Comparison of ENCODE assay signal across 9 mouse cellular contexts in the genomic region with DNA sequence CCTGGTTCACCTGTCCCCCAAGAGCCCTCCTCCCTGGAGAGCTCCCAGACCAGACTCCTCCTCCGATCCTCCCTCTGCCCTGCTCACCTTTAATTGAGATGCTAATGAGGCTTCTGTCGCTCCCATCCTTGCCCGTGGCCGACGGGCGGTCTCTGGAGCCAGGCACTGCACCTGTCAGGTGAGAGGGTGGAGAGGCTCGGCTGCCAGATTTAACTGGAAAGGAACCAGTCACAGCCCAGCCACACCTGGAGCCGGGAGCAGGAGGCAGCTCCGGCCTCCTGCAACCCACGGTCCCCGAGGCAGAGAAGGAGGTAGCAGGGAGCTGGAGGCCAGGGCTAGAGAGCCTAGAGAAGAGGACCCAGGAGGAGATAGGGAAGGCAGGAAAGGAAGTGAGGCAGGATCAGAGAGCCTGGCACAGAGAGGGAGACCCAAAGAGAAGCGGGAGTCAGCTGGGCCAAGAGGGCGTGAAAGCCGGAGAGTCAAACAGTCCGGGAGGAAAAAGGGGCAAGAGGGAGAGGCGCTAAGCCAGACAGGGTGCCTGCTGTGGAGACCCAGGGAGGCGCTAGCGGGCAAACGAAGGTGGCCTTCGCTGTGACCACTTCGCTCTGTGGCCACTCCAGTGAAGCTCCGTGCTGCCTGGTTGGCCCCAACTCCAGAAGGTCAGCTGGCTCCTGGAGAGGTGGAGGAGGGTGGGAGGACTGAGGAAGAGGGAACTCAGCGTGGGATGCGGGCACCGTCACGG. TPM values are rescaled to one million over a fixed set of nuclear protein-coding genes. Genes with fewer than 3 reads are reported as not detected.
DNase-seq lines count a peak whose midpoint lies in the region; ATAC-seq and TF ChIP-seq lines count a peak whose summit lies in the region.
"Had no signal": no experiment of that assay in that cellular context is flagged by ENCODE, and none has a peak within 500 bp of the region (broad histone marks: within the 10 kb centered on the region; RNA-seq: fewer than 3 reads in every experiment).

No protein-coding gene starts in this region.

- ATAC-seq in neural tube, embryonic 12.5 days (ENCODE audit: low FRiP score, low read depth), result no peak
- ATAC-seq in neural tube, embryonic 15.5 days (ENCODE audit: low FRiP score), result no peak
- no peak for ATAC-seq in limb, embryonic 14.5 days (ENCODE audit: low FRiP score, low read depth)
- ATAC-seq in stomach, embryonic 16.5 days (ENCODE audit: insufficient read depth, low FRiP score), result peak; percentile 26; the same call in 1 of the 2 replicates
- ATAC-seq in inflammation-experienced regulatory T-cells, adult 6 months, result no peak

- no peaks in the 10 kb centered on the region for H3K36me3 ChIP-seq in neural tube, embryonic 12.5 days
- no peaks in the 10 kb centered on the region for H3K36me3 ChIP-seq in neural tube, embryonic 15.5 days
- no peaks in the 10 kb centered on the region for H3K36me3 ChIP-seq in limb, embryonic 14.5 days (ENCODE audit: control insufficient read depth, insufficient read depth, low read length)
- H3K36me3 ChIP-seq in stomach, embryonic 16.5 days (ENCODE audit: control insufficient read depth, insufficient read depth, low read length), result no peaks in the 10 kb centered on the region

- peak; percentile 76 for DNase-seq in kidney, adult 18-20 months
- no peak for DNase-seq in limb, embryonic 14.5 days (ENCODE audit: low spot score)
- DNase-seq in gastrocnemius, postnatal 25 days, result no peak

- 0 out of 2 replicates have a peak overlapping the region, but pooled peaks have one; percentile 22 for H3K4me2 ChIP-seq in neural tube, embryonic 12.5 days (replicated peaks)
- no peak overlapping the region; the same call in 1 of the 2 replicates for H3K4me2 ChIP-seq in neural tube, embryonic 15.5 days
- H3K4me2 ChIP-seq in limb, embryonic 14.5 days (replicated peaks; ENCODE audit: low read depth, low read length, severe bottlenecking), result no peak overlapping the region
- peak overlapping the region; percentile 33 for H3K4me2 ChIP-seq in stomach, embryonic 16.5 days (ENCODE audit: low read depth, low read length)

- no peak overlapping the region for H3K27ac ChIP-seq in neural tube, embryonic 12.5 days
- no peak overlapping the region for H3K27ac ChIP-seq in neural tube, embryonic 15.5 days (replicated peaks)
- no peak overlapping the region for H3K27ac ChIP-seq in limb, embryonic 14.5 days (replicated peaks; ENCODE audit: low read depth, low read length)
- H3K27ac ChIP-seq in stomach, embryonic 16.5 days (ENCODE audit: low read length), result peak overlapping the region; percentile 43; the same call in 1 of the 2 replicates
- H3K27ac ChIP-seq: liver, embryonic 14.5 days had no signal

- TF ChIP-seq POLR2A in limb, embryonic 14.5 days (IDR thresholded peaks at IDR 0.05; ENCODE audit: borderline replicate concordance, extremely low read depth, insufficient read depth, insufficient read length), result no peak

- H3K9ac ChIP-seq in neural tube, embryonic 12.5 days, result no peak overlapping the region
- H3K9ac ChIP-seq in neural tube, embryonic 15.5 days (replicated peaks), result no peak overlapping the region
- H3K9ac ChIP-seq in limb, embryonic 14.5 days (ENCODE audit: low read depth, low read length, severe bottlenecking), result 0 out of 2 replicates have a peak overlapping the region, but pooled peaks have one; percentile 12
- peak overlapping the region; percentile 27; the same call in 1 of the 2 replicates for H3K9ac ChIP-seq in stomach, embryonic 16.5 days (ENCODE audit: low read length)
- H3K9ac ChIP-seq: liver, embryonic 14.5 days had no signal

- WGBS in neural tube, embryonic 12.5 days, result 9% methylated on average over 26 of the region's 26 CpGs
- WGBS in neural tube, embryonic 15.5 days, result 6% methylated on average over 26 of the region's 26 CpGs
- 11% methylated on average over 26 of the region's 26 CpGs for WGBS in limb, embryonic 14.5 days
- whole genome bisulfite sequencing in stomach, embryonic 16.5 days, result 15% methylated on average over 26 of the region's 26 CpGs

- H3K4me1 ChIP-seq in neural tube, embryonic 12.5 days, result 0 out of 2 replicates have a peak, but pooled peaks cover 7% of the 10 kb centered on the region
- H3K4me1 ChIP-seq in neural tube, embryonic 15.5 days, result peaks cover 7% of the 10 kb centered on the region
- no peaks in the 10 kb centered on the region for H3K4me1 ChIP-seq in limb, embryonic 14.5 days (ENCODE audit: control insufficient read depth, insufficient read depth, low read length)
- no peaks in the 10 kb centered on the region for H3K4me1 ChIP-seq in stomach, embryonic 16.5 days (ENCODE audit: control insufficient read depth, insufficient read depth, low read length)

- H3K27me3 ChIP-seq in neural tube, embryonic 12.5 days (replicated peaks), result peaks cover 46% of the 10 kb centered on the region
- H3K27me3 ChIP-seq in neural tube, embryonic 15.5 days (replicated peaks), result peaks cover 47% of the 10 kb centered on the region
- H3K27me3 ChIP-seq in limb, embryonic 14.5 days (ENCODE audit: control insufficient read depth, insufficient read depth, low read length), result peaks cover 36% of the 10 kb centered on the region
- H3K27me3 ChIP-seq in stomach, embryonic 16.5 days (ENCODE audit: control insufficient read depth, insufficient read depth, low read length), result peaks cover 9% of the 10 kb centered on the region; the same call in 1 of the 2 replicates

- no peak overlapping the region for H3K4me3 ChIP-seq in neural tube, embryonic 12.5 days
- no peak overlapping the region for H3K4me3 ChIP-seq in neural tube, embryonic 15.5 days (replicated peaks)
- no peak overlapping the region for H3K4me3 ChIP-seq in limb, embryonic 14.5 days (replicated peaks; ENCODE audit: low read length)
- H3K4me3 ChIP-seq in stomach, embryonic 16.5 days (replicated peaks; ENCODE audit: low read length), result peak overlapping the region; percentile 11

- H3K9me3 ChIP-seq in neural tube, embryonic 12.5 days, result no peaks in the 10 kb centered on the region
- no peaks in the 10 kb centered on the region for H3K9me3 ChIP-seq in neural tube, embryonic 15.5 days (replicated peaks)
- no peaks in the 10 kb centered on the region for H3K9me3 ChIP-seq in limb, embryonic 14.5 days (ENCODE audit: control insufficient read depth, low read length)
- no peaks in the 10 kb centered on the region for H3K9me3 ChIP-seq in stomach, embryonic 16.5 days (replicated peaks; ENCODE audit: control insufficient read depth, low read length)

RNA-seq across cellular contexts. Expression of gene Scnn1a, which starts 0.8 kb away (rescaled TPM):
- polyA plus RNA-seq in neural tube, embryonic 12.5 days (2016; fragmentation: Nextera tagmentation; extraction: Ambion mirVana), result 0.13 and 0.47 TPM in 2 replicates
- polyA plus RNA-seq in neural tube, embryonic 15.5 days (2015; fragmentation: Nextera tagmentation; extraction: Ambion mirVana), result 0.44 and 2.6 TPM in 2 replicates
- polyA plus RNA-seq in limb, embryonic 14.5 days (2012; rRNA removed), result 2.5 and 2.9 TPM in 2 replicates
- polyA plus RNA-seq in limb, embryonic 14.5 days (2014; fragmentation: Nextera tagmentation; extraction: Ambion mirVana), result 1.8 and 1.9 TPM in 2 replicates
- 5.8 and 9.7 TPM in 2 replicates for polyA plus RNA-seq in stomach, embryonic 16.5 days (2015; fragmentation: Nextera tagmentation; extraction: Ambion mirVana)
- not detected for polyA plus RNA-seq in inflammation-experienced regulatory T-cells, adult 6 months (2017; shearing (Covaris generic))
- total RNA-seq in gastrocnemius, postnatal 25 days (2021), result under 1 TPM; 0.10 to 0.19 TPM

RNA-seq across cellular contexts. Expression of gene Ltbr, which starts 7.6 kb away (rescaled TPM):
- polyA plus RNA-seq in neural tube, embryonic 12.5 days (2016; fragmentation: Nextera tagmentation; extraction: Ambion mirVana), result 17.0 and 18.7 TPM in 2 replicates
- 19.5 and 28.1 TPM in 2 replicates for polyA plus RNA-seq in neural tube, embryonic 15.5 days (2015; fragmentation: Nextera tagmentation; extraction: Ambion mirVana)
- polyA plus RNA-seq in limb, embryonic 14.5 days (2012; rRNA removed), result 52.7 and 68.8 TPM in 2 replicates
- polyA plus RNA-seq in limb, embryonic 14.5 days (2014; fragmentation: Nextera tagmentation; extraction: Ambion mirVana), result 45.8 and 51.1 TPM in 2 replicates
- polyA plus RNA-seq in stomach, embryonic 16.5 days (2015; fragmentation: Nextera tagmentation; extraction: Ambion mirVana), result 69.4 and 73.1 TPM in 2 replicates
- under 1 TPM in 2 of 3 experiments, not detected in 1; 0.21 to 0.23 TPM for polyA plus RNA-seq in inflammation-experienced regulatory T-cells, adult 6 months (2017; shearing (Covaris generic))
- total RNA-seq in gastrocnemius, postnatal 25 days (2021), result 10 to 100 TPM; 21.2 to 21.7 TPM

RNA-seq across cellular contexts. Expression of gene Tnfrsf1a, which starts 27.9 kb away (rescaled TPM):
- 22.7 and 23.3 TPM in 2 replicates for polyA plus RNA-seq in neural tube, embryonic 12.5 days (2016; fragmentation: Nextera tagmentation; extraction: Ambion mirVana)
- 13.6 and 28.4 TPM in 2 replicates for polyA plus RNA-seq in neural tube, embryonic 15.5 days (2015; fragmentation: Nextera tagmentation; extraction: Ambion mirVana)
- 88.8 and 106 TPM in 2 replicates for polyA plus RNA-seq in limb, embryonic 14.5 days (2012; rRNA removed)
- 85.6 and 87.8 TPM in 2 replicates for polyA plus RNA-seq in limb, embryonic 14.5 days (2014; fragmentation: Nextera tagmentation; extraction: Ambion mirVana)
- 82.6 and 91.1 TPM in 2 replicates for polyA plus RNA-seq in stomach, embryonic 16.5 days (2015; fragmentation: Nextera tagmentation; extraction: Ambion mirVana)
- polyA plus RNA-seq in inflammation-experienced regulatory T-cells, adult 6 months (2017; shearing (Covaris generic)), result 10 to 100 TPM; 23.3 to 28.5 (median 24.7) TPM
- 10 to 100 TPM; 26.7 to 33.7 TPM for total RNA-seq in gastrocnemius, postnatal 25 days (2021)

RNA-seq across cellular contexts. Expression of gene Tuba3a, which starts 35.4 kb away (rescaled TPM):
- 0.42 TPM in 1 of 2 replicates, not detected in the other for polyA plus RNA-seq in neural tube, embryonic 12.5 days (2016; fragmentation: Nextera tagmentation; extraction: Ambion mirVana)
- polyA plus RNA-seq in neural tube, embryonic 15.5 days (2015; fragmentation: Nextera tagmentation; extraction: Ambion mirVana), result not detected in 2 replicates
- 0.45 and 0.47 TPM in 2 replicates for polyA plus RNA-seq in limb, embryonic 14.5 days (2012; rRNA removed)
- 0.30 TPM in 1 of 2 replicates, not detected in the other for polyA plus RNA-seq in limb, embryonic 14.5 days (2014; fragmentation: Nextera tagmentation; extraction: Ambion mirVana)
- polyA plus RNA-seq in stomach, embryonic 16.5 days (2015; fragmentation: Nextera tagmentation; extraction: Ambion mirVana), result 0.26 TPM in 1 of 2 replicates, not detected in the other
- polyA plus RNA-seq in inflammation-experienced regulatory T-cells, adult 6 months (2017; shearing (Covaris generic)), result 1 to 10 TPM in 2 of 3 experiments, under 1 TPM in 1; 0.70 to 2.7 (median 2.6) TPM
- total RNA-seq in gastrocnemius, postnatal 25 days (2021), result not detected
- total RNA-seq: hematopoietic stem cell, adult 5-6 weeks had no signal
- polyA plus RNA-seq: liver, embryonic 14.5 days had no signal

RNA-seq across cellular contexts. Expression of gene Plekhg6, which starts 59.3 kb away (rescaled TPM):
- 0.09 and 0.15 TPM in 2 replicates for polyA plus RNA-seq in neural tube, embryonic 12.5 days (2016; fragmentation: Nextera tagmentation; extraction: Ambion mirVana)
- 0.23 and 0.70 TPM in 2 replicates for polyA plus RNA-seq in neural tube, embryonic 15.5 days (2015; fragmentation: Nextera tagmentation; extraction: Ambion mirVana)
- polyA plus RNA-seq in limb, embryonic 14.5 days (2012; rRNA removed), result 1.2 and 1.3 TPM in 2 replicates
- 1.6 and 1.8 TPM in 2 replicates for polyA plus RNA-seq in limb, embryonic 14.5 days (2014; fragmentation: Nextera tagmentation; extraction: Ambion mirVana)
- polyA plus RNA-seq in stomach, embryonic 16.5 days (2015; fragmentation: Nextera tagmentation; extraction: Ambion mirVana), result 6.3 and 8.2 TPM in 2 replicates
- not detected for polyA plus RNA-seq in inflammation-experienced regulatory T-cells, adult 6 months (2017; shearing (Covaris generic))
- not detected for total RNA-seq in gastrocnemius, postnatal 25 days (2021)

Comparison
In these comparisons a context has a peak if more than half of its experiments do, and no peak if none do; other contexts are left out.
1. H3K4me2 ChIP-seq: peak in neural tube, embryonic 12.5 days (single experiment) and stomach, embryonic 16.5 days (single experiment); none in neural tube, embryonic 15.5 days (single experiment) and limb, embryonic 14.5 days (single experiment).
2. H3K9ac ChIP-seq: peak in limb, embryonic 14.5 days (single experiment) and stomach, embryonic 16.5 days (single experiment); none in neural tube, embryonic 12.5 days (single experiment) and neural tube, embryonic 15.5 days (single experiment).
3. RNA of gene Ltbr, which starts 7.6 kb away (polyA plus RNA-seq): 69.4 to 73.1 TPM in stomach, embryonic 16.5 days, 45.8 to 68.8 TPM in limb, embryonic 14.5 days, 19.5 to 28.1 TPM in neural tube, embryonic 15.5 days and 17.0 to 18.7 TPM in neural tube, embryonic 12.5 days; 0.21 to 0.23 TPM in inflammation-experienced regulatory T-cells, adult 6 months; every median in the first group is over 10 times any median in the second.